Mouse (Mus musculus) liver, adult 2 months (tissue): ENCODE results near the gene Polr2l.

Source experiments
- CTCF ChIP-seq: fragments of 200-500 bp; IDR thresholded peaks from 2 replicates; pipeline ENCODE4 v1.5.1; 2011; ENCODE audit warnings: low read depth, low read length, control low read depth
- POLR2A ChIP-seq: fragments of 200-500 bp; IDR thresholded peaks from 2 replicates; pipeline ENCODE4 v1.6.1; 2011; ENCODE audit warnings: low read length, control low read depth; ENCODE audit not compliant: insufficient read depth; ENCODE audit errors: extremely low read depth

- no peak for TF ChIP-seq CTCF
- no peak for TF ChIP-seq POLR2A
Observed at GRCm38 (mm10) chr7:141465388-141466044, 9.4 kb downstream of the Polr2l start.
